Mouse (Mus musculus) CH12.LX (cell line): Measurements from ENCODE around the gene Adam22. TPM values are rescaled to one million over a fixed set of nuclear protein-coding genes. Genes with fewer than 3 reads are reported as not detected.

Experiments used
- DNase-seq: peaks from one replicate; pipeline ENCODE4 v3.0.0-alpha.2; 2013; ENCODE audit errors: extremely low read depth
- H3K27ac ChIP-seq: 2 replicates; pipeline ENCODE4 v1.5.1; 2012; ENCODE audit warnings: low read depth, mild to moderate bottlenecking, control low read depth, moderate library complexity; ENCODE audit not compliant: insufficient read depth
- H3K27me3 ChIP-seq: replicated peaks from 2 replicates; pipeline ENCODE3; 2012; ENCODE audit warnings: inconsistent platforms
- H3K36me3 ChIP-seq, 2 experiments: replicated peaks in 1 of 2; 2 replicates each; pipeline versions ENCODE3 to v1.6.1; 2012; ENCODE audit warnings: inconsistent platforms in 1 of 2, low read length in 1 of 2, mild to moderate bottlenecking in 1 of 2, mixed read lengths in 1 of 2, moderate library complexity in 1 of 2; ENCODE audit not compliant: control insufficient read depth in 1 of 2, insufficient read depth in 1 of 2
- H3K4me1 ChIP-seq, 2 experiments: 2 replicates each; pipeline ENCODE4 v1.6.1; 2012; ENCODE audit warnings: inconsistent platforms in 1 of 2, moderate library complexity in 1 of 2; ENCODE audit not compliant: insufficient read depth in 2 of 2, control insufficient read depth in 1 of 2
- H3K4me2 ChIP-seq: 2 replicates; pipeline ENCODE4 v1.6.1; 2012; ENCODE audit warnings: low read depth, mild to moderate bottlenecking, control low read depth; ENCODE audit not compliant: poor library complexity, insufficient read depth, severe bottlenecking
- H3K4me3 ChIP-seq, 3 experiments: fragments of 150-350 bp in 1 of 3; sonication (generic) in 1 of 3; replicated peaks in 1 of 3; 2 replicates each; pipeline versions ENCODE3 to v1.5.1; 2011 to 2012; ENCODE audit warnings: low read depth in 2 of 3, low read length in 2 of 3, mild to moderate bottlenecking in 2 of 3, moderate library complexity in 2 of 3, control low read depth in 1 of 3, improper control_type of control experiment in 1 of 3, inconsistent platforms in 1 of 3, mixed read lengths in 1 of 3; ENCODE audit not compliant: poor library complexity in 1 of 3
- H3K79me2 ChIP-seq: replicated peaks from 2 replicates; pipeline ENCODE4 v1.6.1; 2012; ENCODE audit warnings: mild to moderate bottlenecking, moderate library complexity; ENCODE audit not compliant: control insufficient read depth, poor library complexity, insufficient read depth, severe bottlenecking; ENCODE audit errors: extremely low read depth
- H3K9ac ChIP-seq: 2 replicates; pipeline ENCODE4 v1.6.1; 2012; ENCODE audit warnings: low read depth, mild to moderate bottlenecking, control low read depth, moderate library complexity; ENCODE audit not compliant: insufficient read depth
- H3K9me3 ChIP-seq: replicated peaks from 2 replicates; pipeline ENCODE3; 2012; ENCODE audit warnings: low read length, inconsistent platforms, mixed read lengths
- CHD1 ChIP-seq: IDR thresholded peaks from 2 replicates; pipeline ENCODE4 v1.6.1; 2012; ENCODE audit warnings: low read depth, low read length, improper control_type of control experiment, inconsistent platforms
- CHD2 ChIP-seq: IDR thresholded peaks from 2 replicates; pipeline ENCODE4 v1.6.1; 2011; ENCODE audit warnings: low read length, improper control_type of control experiment
- CTCF ChIP-seq, 2 experiments: IDR thresholded peaks in 1 of 2; conservative IDR thresholded peaks in 1 of 2; 2 replicates each; pipeline ENCODE4 v1.5.1; 2011 to 2012; ENCODE audit warnings: low read depth in 2 of 2, low read length in 2 of 2, improper control_type of control experiment in 1 of 2, inconsistent platforms in 1 of 2, mild to moderate bottlenecking in 1 of 2, moderate library complexity in 1 of 2
- E2F4 ChIP-seq: IDR thresholded peaks from 2 replicates; pipeline ENCODE4 v1.6.1; 2011; ENCODE audit warnings: low read depth, low read length, improper control_type of control experiment; ENCODE audit not compliant: insufficient replicate concordance
- ELF1 ChIP-seq: IDR thresholded peaks from 2 replicates; pipeline ENCODE4 v1.6.1; 2014; ENCODE audit warnings: low read depth, mild to moderate bottlenecking, inconsistent platforms, low read length, improper control_type of control experiment
- ETS1 ChIP-seq: conservative IDR thresholded peaks from 2 replicates; pipeline ENCODE4 v1.6.1; 2012; ENCODE audit warnings: low read depth, mild to moderate bottlenecking, inconsistent platforms, low read length, improper control_type of control experiment, moderate library complexity
- GABPA ChIP-seq: IDR thresholded peaks from 2 replicates; pipeline ENCODE4 v1.6.1; 2012; ENCODE audit warnings: low read depth, low read length, improper control_type of control experiment, inconsistent platforms; ENCODE audit not compliant: insufficient replicate concordance
- HCFC1 ChIP-seq: IDR thresholded peaks from 2 replicates; pipeline ENCODE4 v1.6.1; 2012; ENCODE audit warnings: low read depth, mild to moderate bottlenecking, inconsistent platforms, low read length, improper control_type of control experiment
- IRF4 ChIP-seq: IDR thresholded peaks from 2 replicates; pipeline ENCODE4 v1.6.1; 2014; ENCODE audit warnings: low read depth, mild to moderate bottlenecking, inconsistent platforms, low read length, improper control_type of control experiment
- JUN ChIP-seq: IDR thresholded peaks from 2 replicates; pipeline ENCODE4 v1.6.1; 2011; ENCODE audit warnings: low read depth, mild to moderate bottlenecking, low read length, improper control_type of control experiment, moderate library complexity; ENCODE audit not compliant: insufficient read depth
- KAT2A ChIP-seq: IDR thresholded peaks from 2 replicates; pipeline ENCODE4 v1.6.1; 2012; ENCODE audit warnings: low read length, improper control_type of control experiment, inconsistent platforms; ENCODE audit not compliant: insufficient replicate concordance
- MAFK ChIP-seq: IDR thresholded peaks from 2 replicates; pipeline ENCODE4 v1.6.1; 2011; ENCODE audit warnings: low read length, improper control_type of control experiment; ENCODE audit not compliant: insufficient replicate concordance
- MAX ChIP-seq: IDR thresholded peaks from 2 replicates; pipeline ENCODE4 v1.6.1; 2011; ENCODE audit warnings: low read length, improper control_type of control experiment
- MAZ ChIP-seq: IDR thresholded peaks from 2 replicates; pipeline ENCODE4 v1.6.1; 2012; ENCODE audit warnings: low read depth, mild to moderate bottlenecking, inconsistent platforms, low read length, improper control_type of control experiment, moderate library complexity
- MXI1 ChIP-seq: IDR thresholded peaks from 2 replicates; pipeline ENCODE4 v1.6.1; 2011; ENCODE audit warnings: mild to moderate bottlenecking, low read depth, low read length, improper control_type of control experiment
- NELFE ChIP-seq: IDR thresholded peaks from 2 replicates; pipeline ENCODE4 v1.6.1; 2011; ENCODE audit warnings: low read depth, low read length, improper control_type of control experiment
- NRF1 ChIP-seq: IDR thresholded peaks from 2 replicates; pipeline ENCODE4 v1.6.1; 2014; ENCODE audit warnings: low read depth, mild to moderate bottlenecking, inconsistent platforms, low read length, improper control_type of control experiment, moderate library complexity
- PAX5 ChIP-seq: IDR thresholded peaks from 2 replicates; pipeline ENCODE4 v1.6.1; 2012; ENCODE audit warnings: low read length, inconsistent platforms, mixed read lengths
- POLR2A ChIP-seq: IDR thresholded peaks from 2 replicates; pipeline ENCODE4 v1.6.1; 2011; ENCODE audit warnings: low read depth, mild to moderate bottlenecking, improper control_type of control experiment, low read length
- POLR2AphosphoS2 ChIP-seq: IDR thresholded peaks from 2 replicates; pipeline ENCODE4 v1.6.1; 2011; ENCODE audit warnings: low read depth, low read length, improper control_type of control experiment
- RAD21 ChIP-seq: IDR thresholded peaks from 2 replicates; pipeline ENCODE4 v1.6.1; 2011; ENCODE audit warnings: low read depth, mild to moderate bottlenecking, low read length, improper control_type of control experiment, moderate library complexity
- RCOR1 ChIP-seq: conservative IDR thresholded peaks from 2 replicates; pipeline ENCODE4 v1.6.1; 2012; ENCODE audit warnings: low read depth, mild to moderate bottlenecking, inconsistent platforms, low read length, improper control_type of control experiment
- TBP ChIP-seq: conservative IDR thresholded peaks from 2 replicates; pipeline ENCODE4 v1.6.1; 2011; ENCODE audit warnings: low read depth, low read length, improper control_type of control experiment
- TCF12 ChIP-seq: IDR thresholded peaks from 2 replicates; pipeline ENCODE4 v1.6.1; 2014; ENCODE audit warnings: low read depth, mild to moderate bottlenecking, inconsistent platforms, low read length, improper control_type of control experiment
- USF1 ChIP-seq: IDR thresholded peaks from 2 replicates; pipeline ENCODE4 v1.6.1; 2014; ENCODE audit warnings: low read depth, mild to moderate bottlenecking, inconsistent platforms, low read length, improper control_type of control experiment
- USF2 ChIP-seq: conservative IDR thresholded peaks from 2 replicates; pipeline ENCODE4 v1.6.1; 2011; ENCODE audit warnings: low read depth, low read length, improper control_type of control experiment
- ZNF384 ChIP-seq: IDR thresholded peaks from 2 replicates; pipeline ENCODE4 v1.6.1; 2012; ENCODE audit warnings: low read depth, low read length, improper control_type of control experiment, inconsistent platforms
- dilution Hi-C: fragments of 300-500 bp; cut with MboI; formaldehyde crosslinking; loops from 2 replicates; pipeline ENCODE4 v1.14.3; 2020; ENCODE audit warnings: low sequenced_read_pairs; ENCODE audit not compliant: extremely low pct_unique_long_range_greater_than_20kb, extremely low pct_ligation_motif_present
- in situ Hi-C: fragments of 300-500 bp; cut with MboI; formaldehyde crosslinking; loops from 3 replicates; pipeline ENCODE4 v1.14.3; 2019; ENCODE audit warnings: low sequenced_read_pairs, low pct_ligation_motif_present, low pct_unique_long_range_greater_than_20kb, mixed read lengths
- polyA plus RNA-seq: library from polyadenylated mRNA; unstranded; fragments of >175 nt; gene quantifications from 2 replicates; pipeline ENCODE4 v1.2.1, GENCODE M21; 2012; ENCODE audit warnings: low read depth; ENCODE audit not compliant: insufficient read length
- total RNA-seq, 2 experiments: library from RNA; depleted of rRNA; stranded (reverse); fragments of 300-350 nt in 1 of 2; fragments of >200 nt in 1 of 2; gene quantifications; 2 replicates each; pipeline ENCODE4 v1.2.3; 2012 to 2014

The Adam22 gene
- total and polyA plus RNA-seq, 3 experiments, result 0.07 to 0.55 (median 0.14) TPM

GRCm38 (mm10) chr5:8356885-8357651 is 10.9 kb downstream of the Adam22 start:
- TF ChIP-seq GABPA (no peak), CTCF (conservative IDR thresholded peaks at IDR 0.05 in 1 of 2, IDR thresholded peaks at IDR 0.05 in 1 of 2; ENCODE audit: low read depth in 2 of 2, low read length in 2 of 2) (no peak), MAFK (no peak), IRF4 (no peak), MXI1 (no peak), ELF1 (no peak), HCFC1 (no peak), MAX (no peak), USF2 (no peak), MAZ (no peak), PAX5 (no peak), TCF12 (no peak), RAD21 (no peak), CHD1 (no peak), POLR2A (no peak), CHD2 (no peak), POLR2AphosphoS2 (no peak)
- dilution Hi-C loops, result no loop called here

GRCm38 (mm10) chr5:8356326-8356725 is 11.6 kb downstream of the Adam22 start:
- TF ChIP-seq KAT2A (no peak), IRF4 (no peak), HCFC1 (no peak), CTCF (conservative IDR thresholded peaks at IDR 0.05 in 1 of 2, IDR thresholded peaks at IDR 0.05 in 1 of 2; ENCODE audit: low read depth in 2 of 2, low read length in 2 of 2) (no peak), USF1 (no peak), RCOR1 (no peak), NELFE (no peak), NRF1 (no peak), PAX5 (no peak), MXI1 (no peak), TBP (no peak), ZNF384 (no peak), GABPA (no peak), CHD2 (no peak), RAD21 (no peak), MAX (no peak), POLR2AphosphoS2 (no peak), ETS1 (no peak), JUN (no peak), E2F4 (no peak)

More at GRCm38 (mm10) chr5:8356885-8357651, 10.9 kb downstream of the Adam22 start:
- Histone ChIP-seq H3K9ac (no peak overlapping the region), H3K4me3 (no peak overlapping the region), H3K4me1 (peaks cover 10 to 25% of the 10 kb centered on the region in 2 experiments; a peak in 3 of 4 replicates), H3K36me3 (no peaks in the 10 kb centered on the region), H3K4me2 (no peak overlapping the region), H3K27me3 (no peaks in the 10 kb centered on the region), H3K9me3 (no peaks in the 10 kb centered on the region), H3K27ac (no peak overlapping the region), H3K79me2 (no peaks in the 10 kb centered on the region)
- DNase-seq, result no peak
- in situ Hi-C loops, result no loop called here

More at GRCm38 (mm10) chr5:8356326-8356725, 11.6 kb downstream of the Adam22 start:
- no peaks in the 10 kb centered on the region for H3K79me2 ChIP-seq
- no peak overlapping the region for H3K9ac ChIP-seq
- no peaks in the 10 kb centered on the region for H3K9me3 ChIP-seq
- no peak overlapping the region for H3K4me3 ChIP-seq
- no peak overlapping the region for H3K27ac ChIP-seq
- no peak for DNase-seq
- in situ Hi-C loops, result no loop called here
- H3K36me3 ChIP-seq, result no peaks in the 10 kb centered on the region
- dilution Hi-C loops, result no loop called here
- H3K4me1 ChIP-seq, result peaks cover 10 to 32% of the 10 kb centered on the region in 2 experiments; a peak in 3 of 4 replicates
- no peak overlapping the region for H3K4me2 ChIP-seq
- no peaks in the 10 kb centered on the region for H3K27me3 ChIP-seq
